Mouse (Mus musculus): Measurements from ENCODE around the gene Fgfr4. TPM values are rescaled to one million over a fixed set of nuclear protein-coding genes. Genes with fewer than 3 reads are reported as not detected.

Gene Fgfr4
- total and polyA plus RNA-seq, 3 experiments, result not detected

DNA sequence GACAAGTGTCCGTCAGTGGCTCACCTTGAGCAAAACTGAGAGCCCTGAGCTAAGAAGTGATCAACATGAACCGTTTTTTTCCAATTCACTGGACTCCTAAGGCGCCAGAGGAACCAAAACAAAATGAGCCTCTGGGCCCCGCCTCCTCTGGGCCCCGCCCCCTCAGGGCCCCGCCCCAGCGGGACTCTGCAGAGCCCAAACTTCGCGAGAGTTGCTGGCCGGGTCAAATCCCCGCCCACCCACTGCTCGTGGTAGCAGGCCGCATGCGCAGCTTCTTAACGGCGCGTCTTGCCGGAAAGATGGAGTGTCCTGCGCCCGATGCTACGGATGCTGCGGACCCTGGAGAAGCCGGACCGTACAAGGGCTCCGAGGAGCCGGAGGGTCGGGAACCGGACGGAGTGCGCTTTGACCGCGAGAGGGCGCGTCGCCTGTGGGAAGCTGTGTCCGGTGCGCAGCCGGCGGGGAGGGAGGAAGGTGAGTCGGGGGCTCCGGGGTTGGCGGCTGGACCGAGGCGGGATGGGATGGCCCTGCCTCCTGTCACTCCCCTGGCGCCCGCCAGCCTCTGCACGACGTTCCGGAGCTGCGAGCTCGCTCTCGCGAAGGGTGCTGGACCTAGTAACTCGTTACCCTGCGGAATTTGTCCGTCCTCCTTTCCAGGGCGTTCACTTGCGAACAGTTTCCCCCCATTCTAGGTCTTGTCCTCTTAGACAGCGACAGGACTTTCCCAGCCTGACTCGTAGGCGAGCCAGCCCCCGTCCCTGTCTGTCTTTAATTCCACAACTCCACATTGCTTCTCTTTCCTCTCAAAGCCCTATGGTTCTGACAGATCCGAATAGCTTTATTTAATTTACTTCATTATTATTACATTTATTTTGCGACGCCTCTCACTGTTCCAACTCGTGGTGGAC lies 47.1 kb upstream of the Fgfr4 start, which contains the start of gene Zfp346 (continued):
- TF ChIP-seq MYC (IDR thresholded peaks at IDR 0.05; ENCODE audit: low read depth, low read length), result 0 out of 2 replicates have a peak, but pooled peaks have one; percentile 32
- peak; percentile 89 for TF ChIP-seq ZMIZ1 (IDR thresholded peaks at IDR 0.05; ENCODE audit: low read depth, low read length)
- TF ChIP-seq JUND (IDR thresholded peaks at IDR 0.05; ENCODE audit: low read depth, low read length), result no peak
- TF ChIP-seq EP300 (IDR thresholded peaks at IDR 0.05; ENCODE audit: low read depth in 1 of 2, low read length in 2 of 2), result no peak
- no peak for TF ChIP-seq E2F4 (IDR thresholded peaks at IDR 0.05; ENCODE audit: borderline replicate concordance, low read depth, low read length)

DNA sequence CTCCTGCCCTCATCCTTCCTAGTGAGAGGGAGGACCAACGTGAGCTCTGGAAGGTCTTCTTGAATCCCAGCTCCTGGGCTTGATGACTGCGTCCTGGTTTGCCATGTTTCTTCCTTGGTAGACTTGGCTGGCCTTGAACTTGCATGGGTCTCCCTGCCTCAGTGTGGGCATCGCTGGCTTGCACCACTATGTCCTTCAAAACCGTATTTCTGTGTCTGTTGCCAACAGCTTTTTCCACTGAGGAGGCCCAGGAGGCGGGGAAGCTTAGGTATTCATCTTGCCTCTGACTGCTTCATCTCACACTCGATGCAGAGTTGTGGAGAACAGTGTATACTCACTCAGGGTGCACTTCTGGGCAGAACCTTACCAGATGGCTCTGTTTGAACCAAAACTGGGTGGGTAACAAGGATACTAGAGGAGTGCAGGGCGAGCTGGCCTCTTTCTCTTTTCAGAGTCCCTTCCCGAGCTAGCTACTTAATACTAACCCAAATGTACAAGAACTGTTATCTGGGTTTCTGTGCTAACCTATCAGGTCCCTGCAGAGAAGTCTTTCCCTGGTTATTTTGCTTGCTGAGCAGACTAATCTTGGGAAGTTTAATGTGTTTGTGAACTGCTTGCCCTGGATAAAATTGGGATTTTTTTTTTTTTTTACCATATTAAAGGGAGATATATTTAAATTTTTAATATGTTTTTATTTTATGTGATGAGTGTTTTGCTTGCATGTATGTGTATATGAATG lies 46.3 kb upstream of the Fgfr4 start:
- peak overlapping the region; percentile 59 for H3K27ac ChIP-seq (ENCODE audit: control insufficient read depth, low read depth, low read length)
- DNase-seq (ENCODE audit: low read depth, low spot score), result peak; percentile 62
- no peaks in the 10 kb centered on the region for H3K9me3 ChIP-seq (replicated peaks; ENCODE audit: insufficient read depth, low read length)
- H3K27me3 ChIP-seq (ENCODE audit: control insufficient read depth in 1 of 2, insufficient read depth in 2 of 2, low read length in 2 of 2), result no peaks in the 10 kb centered on the region
- H3K4me3 ChIP-seq (ENCODE audit: control insufficient read depth in 1 of 2, insufficient read depth in 1 of 2, low read depth in 2 of 2, low read length in 2 of 2), result peak overlapping the region; percentile 89 to 91
- H3K36me3 ChIP-seq (ENCODE audit: control insufficient read depth in 1 of 2, insufficient read depth in 2 of 2, low read length in 2 of 2), result peaks cover 0 to 27% of the 10 kb centered on the region in 2 experiments; a peak in 3 of 4 replicates
- TF ChIP-seq RCOR1 (IDR thresholded peaks at IDR 0.05; ENCODE audit: low read depth, low read length) (peak; percentile 33; the same call in 1 of the 2 replicates), SIN3A (IDR thresholded peaks at IDR 0.05; ENCODE audit: low read length) (no peak), UBTF (IDR thresholded peaks at IDR 0.05; ENCODE audit: borderline replicate concordance, insufficient read depth, low read depth, low read length) (no peak), TCF12 (IDR thresholded peaks at IDR 0.05; ENCODE audit: low read depth, low read length) (peak; percentile 64; the same call in 1 of the 2 replicates), ZC3H11A (IDR thresholded peaks at IDR 0.05; ENCODE audit: low read depth, low read length) (no peak), E2F4 (IDR thresholded peaks at IDR 0.05; ENCODE audit: borderline replicate concordance, low read depth, low read length) (no peak), JUND (IDR thresholded peaks at IDR 0.05; ENCODE audit: low read depth, low read length) (no peak), ZNF384 (IDR thresholded peaks at IDR 0.05; ENCODE audit: low read depth, low read length) (0 out of 2 replicates have a peak, but pooled peaks have one; percentile 29), GATA1 (IDR thresholded peaks at IDR 0.05; ENCODE audit: low read depth, low read length) (peak; percentile 66), EP300 (IDR thresholded peaks at IDR 0.05; ENCODE audit: low read depth in 1 of 2, low read length in 2 of 2) (peak; percentile 52 to 60), RAD21 (IDR thresholded peaks at IDR 0.05; ENCODE audit: low read depth, low read length) (no peak), TAL1 (IDR thresholded peaks at IDR 0.05; ENCODE audit: low read length) (peak; percentile 15; the same call in 1 of the 2 replicates), MEF2A (IDR thresholded peaks at IDR 0.05; ENCODE audit: extremely low read depth, insufficient replicate concordance, low read depth, low read length, poor library complexity, severe bottlenecking) (no peak), CTCF (IDR thresholded peaks at IDR 0.05 in 2 of 3, conservative IDR thresholded peaks at IDR 0.05 in 1 of 3; ENCODE audit: control insufficient read depth in 1 of 3, insufficient read depth in 1 of 3, low read depth in 2 of 3, low read length in 3 of 3, poor library complexity in 1 of 3, severe bottlenecking in 1 of 3) (no peak), CHD2 (IDR thresholded peaks at IDR 0.05; ENCODE audit: low read length) (no peak), GABPA (IDR thresholded peaks at IDR 0.05; ENCODE audit: low read depth, low read length) (no peak), MAFK (IDR thresholded peaks at IDR 0.05; ENCODE audit: borderline replicate concordance, low read depth, low read length) (0 out of 2 replicates have a peak, but pooled peaks have one; percentile 23)
- peak overlapping the region; percentile 93 for H3K9ac ChIP-seq (ENCODE audit: control insufficient read depth, low read depth, low read length, poor library complexity, severe bottlenecking)
- peaks cover 28% of the 10 kb centered on the region for H3K79me2 ChIP-seq (ENCODE audit: control insufficient read depth, insufficient read depth, low read length, poor library complexity)
- H3K4me1 ChIP-seq (ENCODE audit: control insufficient read depth in 1 of 2, insufficient read depth in 2 of 2, low read length in 2 of 2), result peaks cover 3 to 23% of the 10 kb centered on the region in 2 experiments; a peak in 3 of 4 replicates
